Mouse (Mus musculus): Measurements from ENCODE around the gene Ccl7.

GRCm38 (mm10) chr11:82022504-82023056 lies 22.9 kb upstream of the Ccl7 start:
- TF ChIP-seq POLR2A (IDR thresholded peaks at IDR 0.05; ENCODE audit: borderline replicate concordance, low read depth, low read length), result no peak
- TF ChIP-seq CTCF (IDR thresholded peaks at IDR 0.05; ENCODE audit: low read depth, low read length), result no peak
